Mouse (Mus musculus) bone marrow macrophage, adult 2 months (primary cell): ENCODE data around the gene Ift43. TPM values are rescaled to one million over a fixed set of nuclear protein-coding genes. Genes with fewer than 3 reads are reported as not detected.

Source experiments
- H3K27ac ChIP-seq: 2 replicates; pipeline ENCODE4 v1.5.1; 2012; ENCODE audit warnings: low read depth, low read length; ENCODE audit not compliant: insufficient read depth
- H3K4me1 ChIP-seq: 2 replicates; pipeline ENCODE4 v1.6.1; 2012; ENCODE audit warnings: low read length; ENCODE audit not compliant: control insufficient read depth, insufficient read depth
- H3K4me3 ChIP-seq: 2 replicates; pipeline ENCODE4 v1.5.1; 2012; ENCODE audit warnings: mild to moderate bottlenecking, low read length, moderate library complexity; ENCODE audit not compliant: insufficient read depth
- CTCF ChIP-seq: IDR thresholded peaks from 2 replicates; pipeline ENCODE4 v1.5.1; 2012; ENCODE audit warnings: low read depth, mild to moderate bottlenecking, low read length, moderate library complexity
- POLR2A ChIP-seq: IDR thresholded peaks from 2 replicates; pipeline ENCODE4 v1.6.1; 2012; ENCODE audit warnings: mild to moderate bottlenecking, low read depth, low read length, borderline replicate concordance
- polyA plus RNA-seq: library from polyadenylated mRNA; stranded (reverse); fragments of >200 nt; gene quantifications from 2 replicates; pipeline ENCODE4 v1.2.4, GENCODE M21; 2012; ENCODE audit not compliant: missing spikeins, insufficient read depth, insufficient read length

Ift43 gene
- polyA plus RNA-seq, 1 experiment, result 12.9 TPM

- Histone ChIP-seq H3K27ac (no peak overlapping the region), H3K4me1 (peaks cover 2% of the 10 kb centered on the region; the same call in 1 of the 2 replicates), H3K4me3 (no peak overlapping the region)
- no peak for TF ChIP-seq CTCF
- TF ChIP-seq POLR2A, result no peak
Observed at GRCm38 (mm10) chr12:86116295-86116835, 34.0 kb downstream of the Ift43 start.

GRCm38 (mm10) chr12:86124016-86124415, 41.7 kb downstream of the Ift43 start:
- TF ChIP-seq POLR2A, result no peak
- TF ChIP-seq CTCF, result no peak
- Histone ChIP-seq H3K4me3 (no peak overlapping the region), H3K4me1 (no peaks in the 10 kb centered on the region), H3K27ac (no peak overlapping the region)

- Histone ChIP-seq H3K27ac (no peak overlapping the region), H3K4me1 (no peaks in the 10 kb centered on the region), H3K4me3 (no peak overlapping the region)
- no peak for TF ChIP-seq POLR2A
- TF ChIP-seq CTCF, result no peak
Observed at GRCm38 (mm10) chr12:86128122-86128521, 45.8 kb downstream of the Ift43 start.

- Histone ChIP-seq H3K27ac (no peak overlapping the region), H3K4me1 (no peaks in the 10 kb centered on the region), H3K4me3 (no peak overlapping the region)
- TF ChIP-seq CTCF (no peak), POLR2A (no peak)
Observed at GRCm38 (mm10) chr12:86129005-86129404, 46.7 kb downstream of the Ift43 start.

- TF ChIP-seq CTCF (no peak), POLR2A (no peak)
- Histone ChIP-seq H3K4me3 (no peak overlapping the region), H3K4me1 (no peaks in the 10 kb centered on the region), H3K27ac (no peak overlapping the region)
Observed at GRCm38 (mm10) chr12:86129696-86130095, 47.4 kb downstream of the Ift43 start.

GRCm38 (mm10) chr12:86132799-86133198, 50.5 kb downstream of the Ift43 start:
- no peak overlapping the region for H3K4me3 ChIP-seq
- TF ChIP-seq CTCF (no peak), POLR2A (no peak)
- no peaks in the 10 kb centered on the region for H3K4me1 ChIP-seq
- no peak overlapping the region for H3K27ac ChIP-seq

GRCm38 (mm10) chr12:86135691-86136090, 53.4 kb downstream of the Ift43 start:
- TF ChIP-seq POLR2A (no peak), CTCF (no peak)
- Histone ChIP-seq H3K4me1 (no peaks in the 10 kb centered on the region), H3K27ac (no peak overlapping the region), H3K4me3 (no peak overlapping the region)

GRCm38 (mm10) chr12:86138696-86139095, 56.4 kb downstream of the Ift43 start:
- H3K27ac ChIP-seq, result no peak overlapping the region
- TF ChIP-seq POLR2A (no peak), CTCF (no peak)
- H3K4me1 ChIP-seq, result peaks cover 3% of the 10 kb centered on the region
- no peak overlapping the region for H3K4me3 ChIP-seq

GRCm38 (mm10) chr12:86142389-86142788, 60.0 kb downstream of the Ift43 start:
- TF ChIP-seq CTCF (no peak), POLR2A (no peak)
- Histone ChIP-seq H3K4me3 (no peak overlapping the region), H3K4me1 (peaks cover 29% of the 10 kb centered on the region), H3K27ac (no peak overlapping the region)

- H3K4me3 ChIP-seq, result no peak overlapping the region
- H3K4me1 ChIP-seq, result peaks cover 32% of the 10 kb centered on the region
- TF ChIP-seq POLR2A (no peak), CTCF (no peak)
- peak overlapping the region; percentile 67 for H3K27ac ChIP-seq
Observed at GRCm38 (mm10) chr12:86146246-86146645, 63.9 kb downstream of the Ift43 start.

- Histone ChIP-seq H3K27ac (no peak overlapping the region), H3K4me1 (peaks cover 29% of the 10 kb centered on the region), H3K4me3 (no peak overlapping the region)
- no peak for TF ChIP-seq POLR2A
- no peak for TF ChIP-seq CTCF
Observed at GRCm38 (mm10) chr12:86148271-86148670, 65.9 kb downstream of the Ift43 start.
